Mouse (Mus musculus) heart, adult 2 months (tissue): ENCODE measurements at regions not wholly inside any gene's neighbourhood (a gene's known extent, or its start where the extent isn't known, plus 50 kb on each side); places are given as distances from the start of the nearest gene placed in this dataset.

Experiments
- CTCF ChIP-seq: fragments of 200-600 bp; IDR thresholded peaks from 2 replicates; pipeline ENCODE4 v1.8.1; 2022; ENCODE audit warnings: antibody characterized with exemption, mild to moderate bottlenecking, moderate library complexity
- EP300 ChIP-seq: fragments of 200-500 bp; IDR thresholded peaks from 2 replicates; pipeline ENCODE4 v1.6.1; 2011; ENCODE audit warnings: low read depth, low read length, control low read depth; ENCODE audit not compliant: insufficient read depth
- POLR2A ChIP-seq: fragments of 200-500 bp; IDR thresholded peaks from 2 replicates; pipeline ENCODE4 v1.6.1; 2011; ENCODE audit warnings: mild to moderate bottlenecking, low read depth, low read length, control low read depth; ENCODE audit not compliant: insufficient read depth

- no peak for TF ChIP-seq CTCF
- no peak for TF ChIP-seq EP300
- no peak for TF ChIP-seq POLR2A
These were observed 962.9 kb downstream of the Fam181b start for GRCm38 (mm10) chr7:94042466-94043030.
